Mouse (Mus musculus) spleen, postnatal 14 days (tissue): ENCODE measurements around the gene Onecut3.

Source experiments
- DNase-seq, 2 experiments: peaks; one replicate each; pipeline ENCODE4 v3.0.0; 2021 to 2022; ENCODE audit warnings: low spot score in 2 of 2

Gene Onecut3

DNA sequence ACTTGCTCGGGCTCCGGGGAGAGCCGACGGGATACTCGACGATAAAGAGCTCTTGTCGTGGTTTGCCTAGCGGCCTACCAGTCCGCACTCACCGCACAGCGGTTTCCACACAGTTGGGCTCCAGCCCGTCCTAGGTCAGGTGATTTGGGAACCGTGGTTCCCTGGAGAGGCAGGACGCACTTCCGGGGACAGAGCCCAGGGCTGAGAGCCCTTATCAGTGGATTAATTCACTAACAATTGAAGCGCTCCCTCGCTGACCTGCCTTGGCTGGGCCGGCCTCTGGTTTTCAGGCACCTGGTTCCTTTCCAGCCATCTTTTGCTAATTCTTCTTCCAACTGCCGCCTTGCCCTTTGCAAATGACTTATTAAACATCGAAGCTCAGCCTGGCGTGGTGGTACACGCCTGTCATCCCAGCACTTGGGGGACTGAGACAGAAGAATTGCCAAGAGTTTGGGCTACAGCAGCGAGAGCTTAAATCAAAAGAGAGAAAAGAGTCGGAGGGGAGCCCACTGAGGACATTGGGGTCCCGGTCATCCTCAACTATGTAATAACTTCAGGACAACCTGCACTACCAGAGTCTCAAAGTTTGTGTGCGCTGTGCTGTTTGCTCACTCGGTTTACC is 9.1 kb downstream of the Onecut3 start:
- DNase-seq, result no peak

DNA sequence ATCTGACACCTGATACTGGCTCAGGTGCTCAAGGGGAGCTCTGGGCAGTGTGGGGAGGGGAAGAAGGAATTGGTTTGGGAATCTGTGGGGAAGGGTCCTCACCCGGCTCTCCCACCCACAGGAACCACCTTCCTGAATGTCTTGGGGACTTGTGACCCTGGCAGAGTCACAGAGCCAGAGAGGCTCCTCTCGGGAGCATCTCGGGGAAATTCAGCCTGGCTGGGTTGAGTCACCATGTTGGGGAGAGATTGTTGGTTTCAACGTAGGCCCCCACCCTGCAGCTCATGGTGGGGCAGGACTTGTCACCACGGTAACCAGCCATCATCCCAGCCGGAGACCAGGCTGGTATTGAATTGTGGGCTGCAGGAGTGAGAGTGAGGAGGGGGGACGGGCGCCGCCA is 10.1 kb downstream of the Onecut3 start:
- DNase-seq, result no peak

DNA sequence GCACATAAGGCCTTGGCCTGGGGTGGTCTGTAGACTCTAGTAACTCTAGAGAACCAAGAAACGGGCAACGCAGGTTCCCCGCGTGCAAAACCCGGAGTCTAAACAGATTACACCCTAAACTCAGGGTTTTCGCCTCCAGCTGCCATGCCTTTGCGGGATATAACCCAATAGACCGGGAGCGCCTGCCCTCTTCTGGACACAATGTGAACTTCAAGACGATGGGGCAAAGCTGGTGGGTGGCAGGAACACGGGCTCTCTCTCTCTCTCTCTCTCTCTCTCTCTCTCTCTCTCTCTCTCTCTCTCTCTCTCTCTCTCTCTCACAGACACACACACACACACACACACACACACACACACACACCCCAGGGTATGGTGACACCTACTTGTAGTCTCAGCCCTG is 11.6 kb downstream of the Onecut3 start:
- DNase-seq, result peak; percentile 51 to 73

DNA sequence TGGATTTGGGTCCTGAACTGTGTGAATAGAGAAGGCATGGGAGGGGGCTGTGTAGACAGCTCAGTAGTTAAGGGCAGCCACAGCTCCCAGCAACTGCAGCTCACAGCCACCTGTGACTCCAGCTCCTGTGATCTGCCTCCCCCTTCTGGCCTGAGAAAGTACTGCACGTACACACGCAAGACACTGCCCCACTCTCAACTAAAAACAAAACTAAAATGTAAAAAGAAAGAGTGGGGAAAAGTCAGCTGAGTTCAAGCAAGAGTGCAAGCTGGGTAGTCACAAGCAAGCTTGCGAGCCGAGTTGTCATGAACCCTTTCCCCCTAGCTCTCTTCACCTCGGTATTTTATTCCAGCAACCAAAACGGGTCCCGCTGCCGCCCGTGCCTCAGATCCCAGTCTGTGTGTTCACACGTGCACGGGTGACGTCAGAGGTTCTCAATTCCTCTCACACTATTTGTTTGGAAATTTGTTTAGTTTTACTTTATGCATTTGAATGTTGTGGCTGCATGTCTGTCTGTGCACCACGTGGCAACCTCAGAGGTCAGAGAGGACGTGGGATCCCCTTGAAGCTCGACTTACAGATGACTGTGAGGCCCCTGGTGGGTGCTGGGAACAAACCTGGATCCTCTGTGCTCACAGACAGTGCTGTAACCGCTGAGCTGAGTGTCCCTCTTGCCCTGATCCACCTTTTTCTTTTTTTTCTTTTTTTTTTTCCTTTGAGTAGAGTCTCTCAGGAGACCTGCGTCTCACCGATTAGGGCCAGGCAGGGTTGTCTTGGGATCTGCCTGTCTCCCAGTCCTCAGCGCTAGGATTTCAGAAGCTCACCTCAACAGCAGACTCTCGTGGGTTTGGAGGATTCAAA is 15.0 kb downstream of the Onecut3 start:
- DNase-seq, result peak; percentile 68 to 88

DNA sequence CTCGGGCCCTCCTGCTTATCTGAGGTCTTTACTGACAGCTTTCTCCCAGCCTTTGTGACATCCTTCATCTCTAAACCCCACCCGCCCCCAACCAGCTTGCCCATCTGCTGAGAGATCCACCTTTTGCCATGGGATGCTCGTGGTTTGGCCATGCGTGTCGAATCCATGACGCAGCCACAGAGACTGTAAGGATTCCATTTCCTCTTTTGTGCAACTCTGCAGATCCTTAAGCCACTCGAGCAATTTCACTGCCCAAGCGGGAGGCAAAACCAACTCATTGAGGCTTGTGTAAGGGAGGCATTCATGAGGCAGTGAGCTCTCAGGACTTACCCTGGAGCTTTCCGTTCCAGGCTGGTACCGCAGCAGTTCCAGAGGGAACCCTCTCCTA is 15.6 kb downstream of the Onecut3 start:
- no peak for DNase-seq

DNA sequence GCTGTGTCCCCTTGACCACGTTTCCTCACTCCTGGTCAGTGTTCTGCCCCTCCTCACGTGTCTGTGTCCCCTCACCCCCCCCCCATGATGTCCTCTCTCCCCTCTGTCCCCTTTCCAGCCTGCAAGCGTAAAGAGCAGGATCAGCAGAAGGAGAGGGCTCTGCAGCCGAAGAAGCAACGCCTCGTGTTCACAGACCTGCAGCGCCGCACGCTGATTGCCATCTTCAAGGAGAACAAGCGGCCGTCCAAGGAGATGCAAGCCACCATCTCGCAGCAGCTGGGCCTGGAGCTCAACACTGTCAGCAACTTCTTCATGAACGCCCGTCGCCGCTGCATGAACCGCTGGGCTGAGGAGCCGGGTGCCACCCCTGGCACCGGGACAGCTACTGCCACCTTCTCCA is 19.1 kb downstream of the Onecut3 start:
- DNase-seq, result no peak

DNA sequence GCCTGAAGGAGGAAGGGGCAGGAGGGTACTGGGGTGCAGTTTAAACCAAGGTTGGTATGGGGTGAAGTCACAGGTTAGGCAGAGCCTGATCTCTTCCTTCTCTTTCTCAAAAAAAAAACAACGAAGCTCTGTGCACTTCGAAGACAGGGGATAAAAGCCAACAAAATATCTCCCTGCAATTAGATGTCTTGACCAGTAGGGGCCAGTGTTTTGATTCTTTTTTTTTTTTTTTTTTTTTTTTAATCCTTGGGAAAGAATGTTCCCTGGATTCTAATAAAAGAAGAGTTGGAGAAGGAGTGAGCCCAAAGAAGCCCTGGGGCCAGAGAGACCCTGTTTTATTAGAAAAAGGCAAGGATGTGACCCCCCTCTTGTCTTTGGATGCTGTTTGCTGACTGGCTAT is 24.7 kb downstream of the Onecut3 start:
- no peak for DNase-seq

DNA sequence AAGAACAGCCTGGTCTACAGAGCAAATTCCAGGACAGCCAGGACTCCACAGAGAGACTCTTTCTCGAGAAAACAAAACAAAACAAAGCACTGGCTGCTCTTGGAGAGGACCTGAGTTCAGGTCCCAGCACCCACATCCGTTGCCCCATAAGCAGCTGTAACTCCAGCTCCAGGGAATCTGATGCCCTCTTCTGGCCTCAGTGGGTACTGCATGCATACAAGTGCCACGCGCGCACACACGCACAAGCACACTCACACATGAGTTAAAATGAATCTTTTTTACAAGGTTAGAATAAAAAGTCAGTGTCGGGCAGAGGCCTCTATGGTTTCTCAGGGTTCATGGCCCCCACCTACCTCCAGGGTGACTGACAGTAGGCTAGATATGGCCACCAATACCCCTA is 28.7 kb downstream of the Onecut3 start:
- no peak for DNase-seq

DNA sequence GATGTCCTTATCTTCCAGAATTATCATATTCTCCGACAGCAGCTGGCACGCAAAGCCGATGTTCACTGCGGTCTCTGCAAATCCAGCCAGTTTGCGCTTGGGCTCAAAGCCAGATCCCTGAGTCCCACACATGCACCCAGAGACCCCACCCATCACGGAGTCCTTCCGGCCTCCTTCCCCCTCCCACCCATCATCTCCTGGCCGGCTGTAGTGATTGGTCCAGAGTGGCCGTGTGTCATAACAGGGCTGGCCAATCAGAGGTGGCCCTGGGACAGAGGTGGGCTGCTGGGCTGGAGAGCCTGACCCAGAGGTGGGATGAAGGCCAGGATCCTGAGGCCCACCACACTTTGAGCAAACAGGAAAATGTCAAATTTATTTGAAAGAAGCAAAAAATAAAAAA is 31.5 kb downstream of the Onecut3 start:
- DNase-seq, result no peak

DNA sequence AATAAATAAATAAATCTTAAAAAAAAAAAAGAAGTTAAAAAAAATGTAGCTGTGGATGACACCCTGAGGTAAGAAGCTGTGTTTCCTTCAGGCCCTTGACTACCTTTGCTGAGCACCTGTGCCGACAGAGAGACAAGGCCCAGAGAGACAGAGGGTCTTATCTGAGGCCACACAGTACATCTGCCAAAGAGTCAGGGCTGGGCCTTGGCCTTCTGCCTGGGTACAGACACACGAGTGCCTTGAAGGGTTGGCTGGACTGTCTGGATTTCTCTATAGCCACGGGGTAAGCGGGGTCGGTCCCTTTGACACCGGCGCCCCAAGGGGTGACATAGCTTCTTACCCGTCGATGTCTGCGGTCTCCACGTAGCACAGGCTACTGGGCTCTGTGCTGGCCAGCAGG is 38.1 kb downstream of the Onecut3 start:
- no peak for DNase-seq

DNA sequence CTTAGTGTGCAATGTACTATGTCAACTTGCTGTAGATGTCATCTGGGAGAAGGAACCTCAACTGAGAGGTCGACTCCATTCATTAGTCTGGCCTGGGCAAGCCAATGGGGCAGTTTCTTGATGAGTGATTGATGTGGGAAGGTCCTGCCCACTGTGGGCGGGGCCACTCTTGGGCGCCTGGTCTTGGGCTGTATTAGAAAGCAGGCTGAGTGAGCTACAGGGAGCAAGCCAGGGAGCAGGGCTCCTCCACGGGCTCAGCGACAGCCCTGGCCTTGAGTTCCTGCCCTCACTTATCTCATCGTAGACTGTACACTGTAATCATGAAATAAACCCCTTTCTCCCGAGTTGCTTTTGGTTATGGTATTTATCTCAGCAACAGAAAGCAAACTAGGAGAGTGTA is 39.1 kb downstream of the Onecut3 start:
- DNase-seq, result peak; percentile 57 to 61

DNA sequence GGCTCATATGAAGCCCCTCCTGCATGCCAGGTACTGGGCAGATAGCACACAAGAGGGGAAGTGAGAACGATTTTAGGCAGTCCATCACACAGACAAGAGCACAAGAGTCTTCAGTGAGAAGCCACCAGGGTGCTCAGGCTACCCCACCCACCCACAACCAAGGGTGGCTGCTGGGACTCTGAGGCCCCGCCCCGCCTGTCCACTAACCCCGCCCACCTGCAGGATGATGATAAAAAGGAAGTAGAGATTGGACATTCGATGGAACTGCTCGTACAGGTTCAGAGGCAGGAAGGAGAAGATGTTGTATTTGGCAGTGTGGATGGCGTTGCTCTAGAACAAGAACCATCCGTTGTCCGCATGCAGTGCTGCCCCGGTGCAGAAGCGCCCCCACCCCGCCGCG is 40.4 kb downstream of the Onecut3 start:
- peak; percentile 74 to 76 for DNase-seq

DNA sequence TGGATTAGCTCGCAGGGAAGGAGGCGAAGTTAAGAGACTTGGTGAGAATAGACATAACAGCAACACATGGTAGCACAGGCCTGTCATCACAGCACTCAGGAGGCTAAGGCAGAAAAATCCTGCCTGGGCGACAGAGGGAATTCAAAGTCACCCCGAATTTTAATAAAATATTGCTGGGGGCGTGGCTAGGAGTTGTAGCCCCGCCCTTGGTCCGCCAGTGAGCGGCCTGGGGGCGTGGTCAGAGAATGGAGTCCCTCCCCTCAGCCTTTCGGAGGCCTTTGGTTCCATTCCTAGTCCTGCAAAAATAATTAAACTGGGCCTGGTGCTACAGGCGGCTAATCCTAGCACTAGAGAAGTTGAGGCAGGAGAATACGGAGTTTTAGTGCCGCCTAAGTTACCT is 41.1 kb downstream of the Onecut3 start:
- peak; percentile 51 to 68 for DNase-seq

DNA sequence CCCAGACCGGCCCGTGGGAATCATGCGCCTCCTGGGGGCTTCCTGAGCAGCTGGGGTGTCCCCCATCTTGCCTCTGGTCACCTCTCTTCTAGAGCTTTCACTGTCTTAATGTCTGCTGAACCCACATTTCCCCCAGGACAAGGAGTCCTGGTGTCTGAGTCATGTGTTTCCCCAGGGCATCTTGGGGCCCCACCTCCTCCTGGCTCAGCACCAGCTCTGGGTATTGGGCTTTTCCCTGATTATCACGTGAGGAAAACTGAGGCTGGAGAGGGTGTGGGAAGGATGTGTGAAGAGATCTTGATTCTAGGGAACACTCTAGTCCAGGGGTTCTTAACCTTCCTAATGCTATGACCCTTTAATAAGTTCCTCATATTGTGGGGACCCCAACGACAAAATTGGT is 43.5 kb downstream of the Onecut3 start:
- no peak for DNase-seq

DNA sequence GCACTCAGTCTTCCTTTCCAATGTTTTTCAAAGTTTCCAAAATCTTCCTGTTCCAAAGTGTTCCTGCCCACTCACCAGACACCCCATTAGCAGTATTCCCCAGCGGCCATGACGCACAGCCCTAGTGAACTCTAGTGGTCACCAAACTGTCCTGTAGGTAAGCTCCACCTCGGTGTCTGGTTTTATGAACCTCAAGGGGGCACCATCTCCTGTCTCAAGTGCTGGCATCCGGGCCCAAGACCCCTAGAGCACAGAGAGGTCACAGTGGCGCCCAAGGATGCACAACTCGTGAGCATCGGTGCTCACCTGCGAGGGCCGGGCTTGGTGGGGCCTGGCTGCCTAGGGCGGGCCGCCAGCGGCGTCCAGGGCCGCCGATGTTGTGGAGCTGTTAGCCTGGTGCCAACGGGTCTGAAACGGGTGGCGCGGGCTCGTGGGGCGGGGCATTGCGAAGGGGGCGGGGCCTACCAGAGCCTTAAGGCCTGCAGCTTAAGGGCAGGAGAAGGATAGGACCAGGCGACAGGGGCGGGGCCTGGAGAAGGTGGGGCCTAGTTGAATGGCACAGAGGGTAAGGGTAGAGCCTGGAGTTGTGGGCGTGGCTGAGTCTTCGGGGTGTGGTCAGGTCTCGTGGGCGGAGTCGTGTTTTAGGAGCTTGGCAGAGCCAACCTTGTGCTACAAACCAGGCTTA is 44.2 kb downstream of the Onecut3 start, which contains the start of gene Atp8b3:
Gene Atp8b3 (minus strand): TSS at position 415 of the 685 bp plus-strand sequence.
- DNase-seq, result peak; percentile 95 to 96

DNA sequence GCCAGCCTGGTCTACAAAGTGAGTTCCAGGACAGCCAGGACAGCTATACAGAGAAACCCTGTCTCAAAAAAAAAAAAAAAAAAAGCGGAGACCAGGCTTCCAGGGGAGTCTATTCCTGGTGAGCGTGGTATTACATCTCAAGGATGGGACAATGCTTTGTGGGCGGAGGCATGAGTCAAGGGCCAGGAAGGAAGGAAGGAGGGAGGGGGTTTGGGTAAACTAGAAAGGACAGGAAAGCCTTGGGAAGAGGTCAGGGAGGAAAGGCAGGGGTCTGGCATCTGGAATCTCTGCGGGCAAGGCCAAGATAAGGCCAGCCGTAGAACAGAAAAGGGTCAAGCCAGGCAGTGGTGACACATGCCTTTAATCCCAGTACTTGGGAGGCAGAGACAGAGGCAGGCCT is 44.9 kb downstream of the Onecut3 start:
- no peak for DNase-seq

DNA sequence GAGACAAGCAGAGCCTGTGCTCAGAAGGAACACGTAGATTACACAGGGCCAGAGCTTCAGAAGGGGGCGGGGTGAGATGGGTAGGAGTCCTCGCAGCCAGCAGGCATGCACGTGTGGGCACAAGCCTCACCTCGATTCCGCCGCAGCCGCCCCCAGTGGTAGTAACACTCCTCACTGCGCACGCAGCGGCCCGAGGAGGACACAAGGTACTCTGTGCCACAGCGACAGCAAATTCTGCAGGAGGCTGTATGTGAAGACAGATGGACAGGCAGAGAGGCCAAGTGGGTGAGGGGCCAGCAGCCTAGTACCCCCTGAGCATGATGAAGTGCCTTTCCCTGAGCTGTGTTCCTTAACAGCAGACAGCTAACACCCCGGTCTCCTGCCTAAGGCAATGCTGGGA is 49.2 kb downstream of the Onecut3 start:
- DNase-seq, result no peak

DNA sequence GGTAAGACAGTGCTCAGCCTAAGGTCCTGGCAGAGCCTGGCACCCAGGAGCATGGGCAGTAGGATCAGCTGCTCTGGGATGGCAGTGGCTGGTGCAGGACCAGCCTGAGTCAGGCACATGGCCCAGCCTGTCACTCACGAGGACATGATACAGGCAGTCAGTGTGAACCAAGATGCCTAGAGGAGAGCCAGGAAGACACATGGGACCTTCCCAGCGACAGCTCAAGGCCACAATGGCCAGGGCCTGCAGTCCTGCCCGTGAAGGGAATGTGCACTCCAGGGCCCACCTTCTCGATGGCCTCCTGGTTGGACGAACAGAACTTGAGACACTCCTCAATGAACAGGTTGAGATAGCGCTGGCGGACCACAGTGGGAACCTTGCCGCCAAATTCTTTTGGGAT is 51.0 kb downstream of the Onecut3 start:
- no peak for DNase-seq

DNA sequence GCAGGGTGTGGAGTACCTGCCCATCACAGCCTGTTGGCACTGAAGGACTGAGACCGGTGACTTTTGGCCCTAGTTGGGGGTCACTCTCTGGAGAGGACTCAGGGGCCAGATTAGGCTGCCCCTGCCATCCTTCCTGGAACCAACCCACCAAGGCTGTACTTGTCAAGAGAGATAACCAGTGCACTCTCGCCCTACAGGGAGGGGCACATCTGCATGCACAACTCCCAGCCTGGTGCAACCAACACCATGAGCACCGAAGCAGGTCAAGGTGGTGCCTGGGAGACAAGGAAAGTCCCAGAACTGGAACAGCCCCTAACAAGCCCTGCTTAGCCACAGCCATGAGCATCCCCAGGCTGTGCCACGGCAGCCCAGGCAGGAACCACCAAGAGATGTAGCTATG is 52.3 kb downstream of the Onecut3 start:
- no peak for DNase-seq

DNA sequence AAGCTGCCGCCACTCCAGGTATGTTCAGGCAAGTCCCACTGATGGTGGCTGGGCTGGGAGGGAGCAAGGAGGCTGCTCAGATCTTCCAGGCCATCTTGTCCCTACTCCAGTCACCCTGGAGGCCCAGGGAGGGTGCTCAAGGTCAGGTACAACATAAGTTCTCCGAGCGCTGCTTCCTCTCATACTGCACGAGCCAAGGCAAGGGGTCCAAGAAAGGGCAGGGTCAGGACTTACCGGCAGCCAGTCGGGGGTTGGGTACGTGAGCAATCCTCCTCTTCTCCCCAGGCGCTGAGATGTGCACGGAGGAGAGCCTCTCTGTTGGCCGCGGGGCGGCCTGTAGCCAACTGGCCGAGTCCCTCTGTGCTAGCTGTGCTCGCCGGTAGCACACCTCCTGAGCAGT is 52.9 kb downstream of the Onecut3 start:
- DNase-seq, result no peak

DNA sequence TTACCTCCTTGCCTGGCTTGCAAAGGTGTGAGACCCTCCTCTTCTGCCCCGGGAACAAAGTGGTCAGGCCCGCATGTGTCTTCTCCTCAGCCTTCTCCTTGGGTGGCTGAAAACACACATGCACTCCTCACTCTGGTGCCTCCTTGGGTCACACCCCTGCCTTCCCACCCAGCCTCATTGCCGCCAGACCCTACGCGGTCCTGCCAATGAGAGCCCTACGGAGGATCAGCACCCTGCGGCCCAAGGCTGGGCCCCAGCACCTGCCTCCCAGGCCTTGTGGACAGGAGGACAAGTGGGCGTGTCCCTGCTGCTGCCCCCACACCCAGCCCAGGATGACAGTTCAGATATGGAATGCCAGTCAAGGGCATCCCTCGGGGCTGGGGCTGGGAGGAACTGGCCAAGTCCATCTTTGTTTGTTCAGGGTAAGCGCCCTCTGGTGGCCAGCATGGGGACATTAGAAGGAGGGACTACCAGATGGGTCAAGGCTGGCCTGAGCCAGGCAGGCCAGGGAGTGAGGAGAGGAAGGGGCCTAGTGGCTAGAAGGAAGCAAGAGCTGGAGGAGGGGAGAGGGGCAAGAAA is 53.9 kb downstream of the Onecut3 start:
- DNase-seq, result peak; percentile 46 to 60

DNA sequence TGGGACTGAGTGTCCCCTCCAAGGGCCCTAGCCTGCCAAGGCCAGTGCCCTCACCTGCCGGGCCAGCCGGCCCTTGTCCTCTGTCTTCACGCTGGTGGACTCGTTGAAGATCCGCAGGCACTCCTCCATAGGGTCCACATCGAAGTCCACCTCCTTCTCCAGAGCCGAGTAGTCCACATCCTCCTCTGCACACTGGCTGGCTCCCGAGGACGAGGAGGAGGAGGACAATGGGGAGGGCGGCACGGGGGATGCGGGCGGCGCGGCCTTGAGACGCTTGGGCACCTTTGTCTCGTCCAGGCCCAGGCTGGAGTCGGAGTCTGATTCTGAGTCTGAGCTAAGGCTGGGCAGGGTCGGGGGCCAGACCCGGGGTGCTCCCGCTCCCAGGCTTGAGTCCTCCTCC is 54.6 kb downstream of the Onecut3 start:
- DNase-seq, result no peak
